ENCODE assay signal across 23 mouse cellular contexts in genomic region chr1:156386880-156387279, GRCm38 (mm10). TPM values are rescaled to one million over a fixed set of nuclear protein-coding genes. Genes with fewer than 3 reads are reported as not detected.
DNase-seq lines count a peak whose midpoint lies in the region; ATAC-seq lines count a peak whose summit lies in the region.
"Had no signal": no experiment of that assay in that cellular context is flagged by ENCODE, and none has a peak within 500 bp of the region (broad histone marks: within the 10 kb centered on the region; RNA-seq: fewer than 3 reads in every experiment).

No protein-coding gene starts in this region.

- no peak overlapping the region for H3K4me2 ChIP-seq in liver, embryonic 13.5 days
- H3K4me2 ChIP-seq: embryonic facial prominence, embryonic 15.5 days; hindbrain, embryonic 15.5 days; midbrain, embryonic 15.5 days; neural tube, embryonic 12.5 days had no signal

- H3K36me3 ChIP-seq in liver, embryonic 13.5 days, result no peaks in the 10 kb centered on the region
- H3K36me3 ChIP-seq: embryonic facial prominence, embryonic 15.5 days; forebrain, embryonic 10.5 days; hindbrain, embryonic 15.5 days; midbrain, embryonic 15.5 days; neural tube, embryonic 12.5 days had no signal

- no peak overlapping the region for H3K27ac ChIP-seq in liver, embryonic 13.5 days
- H3K27ac ChIP-seq: embryonic facial prominence, embryonic 15.5 days; forebrain, embryonic 10.5 days; hindbrain, embryonic 15.5 days; layer of hippocampus, adult 2 months; midbrain, embryonic 15.5 days; neural tube, embryonic 12.5 days had no signal

- DNase-seq in MEL-GATA-1-ER (ENCODE audit: extremely low read depth, low read depth), result peak; percentile 87
- DNase-seq in liver, embryonic 13.5 days, result peak; percentile 24
- DNase-seq in right cerebral cortex, postnatal 36 days (ENCODE audit: low spot score in 2 of 2), result no peak
- DNase-seq: adrenal gland, adult 2 months; cerebellum, adult 8-10 months; gastrocnemius, postnatal 36 days; heart, postnatal 4 days; kidney, postnatal 25 days; lung, adult 18-20 months; lung, postnatal 14 days; right cerebral cortex, postnatal 14 days; thymus, postnatal 25 days had no signal

- WGBS in liver, embryonic 13.5 days (ENCODE audit: insufficient replicate concordance), result 27% methylated on average over 3 of the region's 3 CpGs

- H3K9ac ChIP-seq in liver, embryonic 13.5 days, result no peak overlapping the region
- H3K9ac ChIP-seq: embryonic facial prominence, embryonic 15.5 days; hindbrain, embryonic 15.5 days; midbrain, embryonic 15.5 days; neural tube, embryonic 12.5 days had no signal

- H3K27me3 ChIP-seq in liver, embryonic 13.5 days, result no peaks in the 10 kb centered on the region
- H3K27me3 ChIP-seq: embryonic facial prominence, embryonic 15.5 days; hindbrain, embryonic 15.5 days; midbrain, embryonic 15.5 days; neural tube, embryonic 12.5 days had no signal

- no peaks in the 10 kb centered on the region for H3K9me3 ChIP-seq in liver, embryonic 13.5 days (replicated peaks)
- H3K9me3 ChIP-seq: embryonic facial prominence, embryonic 15.5 days; forebrain, embryonic 10.5 days; hindbrain, embryonic 15.5 days; midbrain, embryonic 15.5 days; neural tube, embryonic 12.5 days had no signal

- no peak overlapping the region for H3K4me3 ChIP-seq in liver, embryonic 13.5 days (replicated peaks)
- H3K4me3 ChIP-seq: embryonic facial prominence, embryonic 15.5 days; forebrain, embryonic 10.5 days; hindbrain, embryonic 15.5 days; layer of hippocampus, adult 2 months; midbrain, embryonic 15.5 days; neural tube, embryonic 12.5 days had no signal

- peak; percentile 90 for ATAC-seq in erythroblast, adult 5-6 weeks (replicated peaks; ENCODE audit: low FRiP score, poor library complexity, severe bottlenecking)
- ATAC-seq in liver, embryonic 13.5 days (ENCODE audit: low read depth), result peak; percentile 85
- ATAC-seq in megakaryocyte-erythroid progenitor cell, adult 5-6 weeks (replicated peaks; ENCODE audit: low FRiP score, low TSS enrichment, poor library complexity, severe bottlenecking), result peak; percentile 83
- no peak for ATAC-seq in granulocyte monocyte progenitor cell, adult 5-6 weeks (replicated peaks; ENCODE audit: poor library complexity, severe bottlenecking)
- no peak for ATAC-seq in activated CD4-positive, CD25-positive, alpha-beta regulatory T cell, adult 4 months
- ATAC-seq: midbrain, embryonic 15.5 days had no signal

- H3K4me1 ChIP-seq in liver, embryonic 13.5 days (replicated peaks), result peaks cover 11% of the 10 kb centered on the region
- H3K4me1 ChIP-seq: embryonic facial prominence, embryonic 15.5 days; forebrain, embryonic 10.5 days; hindbrain, embryonic 15.5 days; midbrain, embryonic 15.5 days; neural tube, embryonic 12.5 days had no signal

RNA-seq across cellular contexts. Expression of gene Gm2000, which starts 21.0 kb away (rescaled TPM):
- total RNA-seq in erythroblast, adult 5-6 weeks (2015; ENCODE audit: low replicate concordance), result 340 and 471 TPM in 2 replicates
- total RNA-seq in erythroblast, adult 5-6 weeks (2017; ENCODE audit: low replicate concordance), result 340 and 469 TPM in 2 replicates
- 748 and 750 TPM in 2 replicates for polyA plus RNA-seq in liver, embryonic 13.5 days (2015; fragmentation: Nextera tagmentation; extraction: Ambion mirVana)
- total RNA-seq in megakaryocyte-erythroid progenitor cell, adult 5-6 weeks (2014; fragmentation: Nextera tagmentation), result 2,229 and 2,448 TPM in 2 replicates
- total RNA-seq in megakaryocyte-erythroid progenitor cell, adult 5-6 weeks (2017), result 2,854 and 4,203 TPM in 2 replicates
- 1,748 and 1,908 TPM in 2 replicates for total RNA-seq in granulocyte monocyte progenitor cell, adult 5-6 weeks (2014; fragmentation: Nextera tagmentation)
- 3,498 and 4,224 TPM in 2 replicates for total RNA-seq in granulocyte monocyte progenitor cell, adult 5-6 weeks (2017)
- polyA plus RNA-seq in activated CD4-positive, CD25-positive, alpha-beta regulatory T cell, adult 4 months (2017; shearing (Covaris generic)), result 1,000 to 10,000 TPM; 2,495 to 3,349 TPM

RNA-seq across cellular contexts. Expression of gene Axdnd1, which starts 34.1 kb away (rescaled TPM):
- not detected in 2 replicates for total RNA-seq in erythroblast, adult 5-6 weeks (2015; ENCODE audit: low replicate concordance)
- 1.5 TPM in 1 of 2 replicates, not detected in the other for total RNA-seq in erythroblast, adult 5-6 weeks (2017; ENCODE audit: low replicate concordance)
- polyA plus RNA-seq in liver, embryonic 13.5 days (2015; fragmentation: Nextera tagmentation; extraction: Ambion mirVana), result 0.09 TPM in 1 of 2 replicates, not detected in the other
- not detected in 2 replicates for total RNA-seq in megakaryocyte-erythroid progenitor cell, adult 5-6 weeks (2014; fragmentation: Nextera tagmentation)
- total RNA-seq in megakaryocyte-erythroid progenitor cell, adult 5-6 weeks (2017), result 0.80 TPM in 1 of 2 replicates, not detected in the other
- not detected in 2 replicates for total RNA-seq in granulocyte monocyte progenitor cell, adult 5-6 weeks (2014; fragmentation: Nextera tagmentation)
- 0.26 and 1.5 TPM in 2 replicates for total RNA-seq in granulocyte monocyte progenitor cell, adult 5-6 weeks (2017)
- not detected for polyA plus RNA-seq in activated CD4-positive, CD25-positive, alpha-beta regulatory T cell, adult 4 months (2017; shearing (Covaris generic))
- polyA plus RNA-seq: embryonic facial prominence, embryonic 15.5 days; neural tube, embryonic 12.5 days; spleen, adult 2 months had no signal

Comparison
In these comparisons a context has a peak if more than half of its experiments do, and no peak if none do; other contexts are left out.
1. DNase-seq: peak in MEL-GATA-1-ER (single experiment) and liver, embryonic 13.5 days (single experiment); none in right cerebral cortex, postnatal 36 days (0 of 2).
2. ATAC-seq: peak in erythroblast, adult 5-6 weeks (single experiment), liver, embryonic 13.5 days (single experiment) and megakaryocyte-erythroid progenitor cell, adult 5-6 weeks (single experiment); none in granulocyte monocyte progenitor cell, adult 5-6 weeks (single experiment) and activated CD4-positive, CD25-positive, alpha-beta regulatory T cell, adult 4 months (single experiment).